Mouse (Mus musculus) G1E (cell line): ENCODE results near the gene Rpl26.

Experiments used
- CTCF ChIP-seq: IDR thresholded peaks from 2 replicates; pipeline ENCODE4 v1.5.1; 2012; ENCODE audit warnings: low read depth, low read length, inconsistent platforms, mixed read lengths
- GATA1 ChIP-seq: IDR thresholded peaks from 2 replicates; pipeline ENCODE4 v1.6.1; 2012; ENCODE audit warnings: borderline replicate concordance, low read length, inconsistent platforms, mixed read lengths

- no peak for TF ChIP-seq CTCF
- no peak for TF ChIP-seq GATA1
These were observed 7.6 kb downstream of the Rpl26 start for GRCm38 (mm10) chr11:68908846-68909503.
